Mouse (Mus musculus) frontal cortex, postnatal 36 days (tissue): ENCODE data around the gene Slc26a8.

Experiments used
- DNase-seq, 2 experiments: peaks; one replicate each; pipeline ENCODE4 v3.0.0; 2022; ENCODE audit warnings: low spot score in 2 of 2

The Slc26a8 gene

DNA sequence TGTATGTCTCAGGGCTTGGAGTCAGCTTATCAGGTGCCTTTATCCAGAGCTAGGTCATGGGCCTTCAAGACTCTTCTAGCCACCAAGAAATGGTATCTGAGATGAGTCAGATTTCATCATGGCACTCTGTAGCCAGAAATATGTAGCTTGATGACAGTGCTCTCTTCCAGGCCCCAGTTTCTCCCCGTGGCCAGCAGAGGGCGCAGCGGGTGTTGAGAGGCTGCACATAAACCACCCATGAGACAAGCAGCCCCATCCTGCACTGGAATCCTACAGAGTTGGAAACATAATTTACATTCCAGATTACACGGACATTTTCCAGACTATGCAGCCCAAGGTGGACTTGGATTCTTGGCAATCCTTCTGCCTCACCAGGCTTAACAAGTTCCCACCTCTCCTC, 97.0 kb downstream of the Slc26a8 start:
- peak; percentile 75 to 79 for DNase-seq

DNA sequence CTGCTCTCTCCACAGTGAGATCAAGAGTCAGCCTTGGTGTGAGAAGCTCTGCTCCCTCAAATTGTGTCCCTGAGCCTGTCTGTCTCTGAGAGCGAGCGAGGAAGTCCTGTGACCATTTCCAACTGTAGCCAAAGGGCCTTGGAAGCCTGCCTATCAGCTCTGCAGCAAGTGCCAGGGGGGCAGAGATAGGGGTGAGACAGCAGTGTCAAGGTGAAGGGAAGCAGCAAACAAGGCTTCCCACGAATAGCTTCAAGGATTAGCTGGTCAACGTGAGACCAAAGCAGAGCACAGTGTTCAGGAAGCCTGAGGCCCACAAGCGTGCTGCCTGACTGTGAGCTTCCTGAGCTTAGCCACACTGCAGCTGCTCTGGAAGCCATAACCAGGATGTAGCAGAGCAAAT, 98.6 kb downstream of the Slc26a8 start:
- DNase-seq, result no peak

- no peak for DNase-seq
Observed at GRCm38 (mm10) chr17:28590596-28590995, 99.4 kb downstream of the Slc26a8 start.

GRCm38 (mm10) chr17:28588591-28588990, 101.4 kb downstream of the Slc26a8 start:
- DNase-seq, result no peak
